Mouse (Mus musculus) splenic B cell, adult 2 months (primary cell): Measurements from ENCODE around the gene 4930568D16Rik.

Experiments used
- DNase-seq: peaks from one replicate; pipeline ENCODE4 v3.0.0-alpha.2; 2011; ENCODE audit warnings: low read depth, low spot score
- H3K27me3 ChIP-seq: 2 replicates; pipeline ENCODE4 v1.6.1; 2012; ENCODE audit warnings: mild to moderate bottlenecking, low read length, moderate library complexity, mixed read lengths; ENCODE audit not compliant: control insufficient read depth, poor library complexity, insufficient read depth, severe bottlenecking
- H3K36me3 ChIP-seq: 2 replicates; pipeline ENCODE4 v1.6.1; 2012; ENCODE audit warnings: mild to moderate bottlenecking, low read length, moderate library complexity, mixed read lengths; ENCODE audit not compliant: control insufficient read depth, poor library complexity, insufficient read depth, severe bottlenecking

4930568D16Rik gene

DNA sequence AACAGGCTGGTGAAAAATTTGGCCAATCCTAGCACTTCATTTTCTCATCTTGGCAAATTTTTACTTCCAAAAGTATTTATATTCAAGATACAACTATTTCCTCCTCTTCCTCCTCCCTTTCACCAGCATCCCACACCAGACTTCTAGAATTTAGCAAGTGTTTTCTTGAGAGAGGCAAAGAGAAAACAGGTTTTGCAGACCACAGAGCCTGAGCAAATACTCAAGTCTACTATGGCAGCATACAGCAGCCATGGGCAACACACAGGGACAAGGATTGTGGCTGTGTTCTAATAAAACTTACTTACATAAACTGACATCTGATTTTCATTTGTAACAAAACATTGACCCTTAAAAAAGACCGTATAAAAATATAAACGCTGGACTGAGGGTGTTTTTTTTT lies 36.3 kb downstream of the 4930568D16Rik start:
- H3K27me3 ChIP-seq, result no peaks in the 10 kb centered on the region
- DNase-seq, result no peak
- no peaks in the 10 kb centered on the region for H3K36me3 ChIP-seq

DNA sequence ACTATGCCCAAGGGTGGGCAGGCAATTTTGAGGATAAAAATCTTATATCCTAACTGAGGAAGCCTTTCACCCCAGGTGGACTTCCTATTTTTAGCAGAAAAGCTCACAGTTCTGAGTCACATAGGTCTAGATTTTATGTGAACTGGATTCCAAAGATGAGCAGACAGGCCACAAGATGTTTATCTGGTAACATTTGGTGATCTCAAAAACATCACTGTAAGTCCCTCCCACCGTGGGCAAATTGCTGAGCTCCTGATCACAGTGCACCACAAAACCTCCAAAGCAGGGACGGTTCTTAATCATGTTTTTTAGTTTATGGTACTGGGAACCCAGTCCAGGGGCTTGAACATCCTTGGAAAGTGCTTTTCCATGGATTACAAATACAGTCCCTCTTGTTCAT lies 38.5 kb downstream of the 4930568D16Rik start:
- DNase-seq, result no peak
- Histone ChIP-seq H3K27me3 (no peaks in the 10 kb centered on the region), H3K36me3 (no peaks in the 10 kb centered on the region)

GRCm38 (mm10) chr2:35328064-35328792 lies 39.3 kb downstream of the 4930568D16Rik start:
- DNase-seq, result no peak
- Histone ChIP-seq H3K27me3 (no peaks in the 10 kb centered on the region), H3K36me3 (no peaks in the 10 kb centered on the region)

DNA sequence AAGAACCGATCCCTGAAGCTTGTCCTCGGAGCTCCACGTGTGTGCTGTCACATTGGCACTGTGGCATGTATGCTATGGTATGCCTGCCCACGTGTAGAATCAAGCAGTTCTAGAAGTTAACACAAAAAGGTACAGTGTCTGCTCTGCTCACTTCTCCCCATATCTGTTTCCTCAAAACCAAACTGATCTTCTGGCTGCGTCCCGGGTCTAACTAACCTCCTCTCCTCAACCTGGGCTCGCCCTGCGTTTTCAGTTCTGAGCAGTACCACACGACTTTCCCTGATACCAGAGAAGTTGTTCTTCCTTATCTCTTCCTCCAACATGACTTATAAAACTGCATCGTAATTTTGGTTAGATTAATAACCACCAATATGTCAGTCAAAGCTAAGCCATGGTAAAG lies 39.9 kb downstream of the 4930568D16Rik start:
- DNase-seq, result no peak
- no peaks in the 10 kb centered on the region for H3K27me3 ChIP-seq
- no peaks in the 10 kb centered on the region for H3K36me3 ChIP-seq

DNA sequence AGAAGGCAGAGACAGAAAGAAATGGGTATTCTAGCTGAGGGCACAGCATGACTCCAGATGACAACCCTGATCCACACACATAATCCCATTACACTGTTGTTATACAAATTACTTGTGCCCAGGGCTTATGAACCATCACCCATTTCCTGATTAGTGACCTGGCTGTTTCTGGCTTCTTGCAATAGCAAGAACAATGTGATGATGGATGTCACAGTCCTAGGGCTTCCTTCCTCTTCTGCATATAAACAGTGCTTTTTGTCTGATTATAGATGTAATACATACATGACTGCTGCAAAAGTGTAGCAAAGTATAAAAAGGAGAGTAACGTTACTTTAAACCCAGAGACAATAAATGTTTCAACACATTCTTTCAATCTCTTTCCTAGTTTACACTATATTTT lies 40.6 kb downstream of the 4930568D16Rik start:
- DNase-seq, result peak; percentile 16
- Histone ChIP-seq H3K36me3 (no peaks in the 10 kb centered on the region), H3K27me3 (no peaks in the 10 kb centered on the region)

- no peak for DNase-seq
- H3K27me3 ChIP-seq, result no peaks in the 10 kb centered on the region
- H3K36me3 ChIP-seq, result no peaks in the 10 kb centered on the region
These were observed 41.6 kb downstream of the 4930568D16Rik start for GRCm38 (mm10) chr2:35325930-35326329.

- H3K27me3 ChIP-seq, result no peaks in the 10 kb centered on the region
- DNase-seq, result no peak
- no peaks in the 10 kb centered on the region for H3K36me3 ChIP-seq
These were observed 44.9 kb downstream of the 4930568D16Rik start for GRCm38 (mm10) chr2:35322404-35323164.

DNA sequence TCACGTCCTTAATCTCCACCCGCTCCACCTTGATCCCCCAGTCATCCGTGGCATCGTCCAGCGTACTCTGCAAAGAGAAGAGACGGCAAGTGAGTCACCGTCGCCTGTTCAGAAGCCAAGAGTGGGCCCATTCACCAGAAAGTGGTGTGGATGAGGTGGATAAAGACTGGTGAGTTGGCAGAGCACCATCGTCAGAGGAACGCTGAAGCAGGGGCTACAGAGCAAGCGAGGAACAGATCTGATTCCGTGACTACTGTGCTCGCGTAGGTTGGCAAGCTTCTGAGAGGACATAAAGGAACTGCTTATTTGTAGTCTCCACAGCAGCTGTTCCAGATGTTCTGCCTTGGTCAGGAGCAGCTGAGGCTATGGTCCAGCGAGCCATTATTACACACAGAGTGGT lies 47.1 kb downstream of the 4930568D16Rik start:
- no peaks in the 10 kb centered on the region for H3K27me3 ChIP-seq
- DNase-seq, result no peak
- H3K36me3 ChIP-seq, result no peaks in the 10 kb centered on the region

- H3K36me3 ChIP-seq, result no peaks in the 10 kb centered on the region
- no peak for DNase-seq
These were observed 49.1 kb downstream of the 4930568D16Rik start for GRCm38 (mm10) chr2:35318405-35318804.

GRCm38 (mm10) chr2:35317604-35318003 lies 49.9 kb downstream of the 4930568D16Rik start:
- DNase-seq, result no peak
- no peaks in the 10 kb centered on the region for H3K36me3 ChIP-seq
- H3K27me3 ChIP-seq, result no peaks in the 10 kb centered on the region

More at GRCm38 (mm10) chr2:35318405-35318804, 49.1 kb downstream of the 4930568D16Rik start:
- H3K27me3 ChIP-seq, result no peaks in the 10 kb centered on the region

DNA sequence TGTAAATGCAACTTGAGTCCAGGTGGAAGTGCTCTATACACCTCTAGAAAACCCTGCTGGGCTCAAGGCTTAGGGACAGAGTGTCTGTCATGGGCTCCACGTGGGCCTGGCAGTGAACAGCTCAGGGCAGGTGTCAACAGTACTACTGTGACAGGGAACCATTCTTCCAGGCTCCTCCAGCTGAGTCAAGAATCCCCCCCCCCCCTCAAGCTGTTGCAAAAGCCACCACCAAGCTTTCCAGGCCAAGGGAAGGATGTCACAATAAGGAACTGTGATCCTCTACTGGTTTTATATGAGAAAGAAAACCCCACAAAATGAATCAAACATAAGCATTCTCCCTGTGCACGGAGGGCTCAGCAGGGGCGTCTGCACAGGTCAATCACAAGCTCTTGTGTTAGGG lies 53.2 kb downstream of the 4930568D16Rik start:
- H3K36me3 ChIP-seq, result no peaks in the 10 kb centered on the region
- DNase-seq, result no peak
- H3K27me3 ChIP-seq, result no peaks in the 10 kb centered on the region

- Histone ChIP-seq H3K36me3 (no peaks in the 10 kb centered on the region), H3K27me3 (no peaks in the 10 kb centered on the region)
- no peak for DNase-seq
These were observed 57.5 kb downstream of the 4930568D16Rik start for GRCm38 (mm10) chr2:35309906-35310493.

- Histone ChIP-seq H3K36me3 (no peaks in the 10 kb centered on the region; the same call in 1 of the 2 replicates), H3K27me3 (no peaks in the 10 kb centered on the region)
- no peak for DNase-seq
These were observed 59.4 kb downstream of the 4930568D16Rik start for GRCm38 (mm10) chr2:35308166-35308565.
